In the genomic region with DNA sequence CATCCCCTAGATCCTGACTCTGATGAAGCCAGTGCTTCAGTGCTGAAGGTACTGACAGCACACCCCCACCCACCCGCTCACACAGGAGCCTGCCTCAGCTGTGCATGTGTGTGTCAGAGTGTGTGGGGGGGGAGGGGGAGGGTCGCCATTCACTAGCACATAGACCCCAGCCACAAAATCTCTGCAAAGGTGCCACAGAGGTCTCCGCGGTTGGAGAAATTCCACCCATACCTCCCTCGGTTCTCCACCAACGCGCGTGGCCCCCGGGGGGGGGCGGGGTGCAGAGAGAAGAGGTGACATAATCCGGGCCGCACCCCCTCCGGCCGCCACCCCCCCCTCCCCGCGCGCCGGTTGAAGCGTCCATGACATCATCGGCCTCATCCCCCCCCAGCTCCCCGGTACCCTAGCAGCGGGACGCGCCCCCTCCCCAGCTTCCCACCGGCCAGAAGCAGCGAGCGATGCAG, we compare ENCODE assay signal across 8 mouse cellular contexts. TPM values are rescaled to one million over a fixed set of nuclear protein-coding genes. Genes with fewer than 3 reads are reported as not detected.
A peak's percentile ranks its signal among the peaks of the same experiment; 100 is the strongest.
DNase-seq lines count a peak whose midpoint lies in the region; ATAC-seq and TF ChIP-seq lines count a peak whose summit lies in the region.

No protein-coding gene starts in this region.

- DNase-seq in cerebellum, adult 8-10 months, result no peak
- peak; percentile 16 for DNase-seq in lung, embryonic 14.5 days
- DNase-seq in lung, postnatal 10 days, result no peak
- DNase-seq in adipocyte (ENCODE audit: low spot score), result no peak
- no peak for DNase-seq in layer of hippocampus, adult 11-12 months (ENCODE audit: low spot score)

- peak overlapping the region; percentile 62 for H3K4me3 ChIP-seq in lung, embryonic 14.5 days (ENCODE audit: low read depth, low read length)
- peak overlapping the region; percentile 59 for H3K4me3 ChIP-seq in heart, embryonic 16.5 days (ENCODE audit: low read length)
- H3K4me3 ChIP-seq in macrophage (ENCODE audit: inconsistent target), result peak overlapping the region; percentile 13; the same call in 1 of the 2 replicates

- TF ChIP-seq CTCF in lung, embryonic 14.5 days (IDR thresholded peaks at IDR 0.05; ENCODE audit: low read depth), result no peak

- H3K9ac ChIP-seq in lung, embryonic 14.5 days, result peak overlapping the region; percentile 62
- H3K9ac ChIP-seq in heart, embryonic 16.5 days (ENCODE audit: low read length), result peak overlapping the region; percentile 69

- no peaks in the 10 kb centered on the region for H3K36me3 ChIP-seq in lung, embryonic 14.5 days (ENCODE audit: insufficient read depth)
- H3K36me3 ChIP-seq in heart, embryonic 16.5 days (ENCODE audit: control insufficient read depth, insufficient read depth), result no peaks in the 10 kb centered on the region
- H3K36me3 ChIP-seq in macrophage (ENCODE audit: inconsistent target), result no peaks in the 10 kb centered on the region

- 0 out of 2 replicates have a peak, but pooled peaks cover 3% of the 10 kb centered on the region for H3K4me1 ChIP-seq in lung, embryonic 14.5 days (ENCODE audit: insufficient read depth)
- peaks cover 5% of the 10 kb centered on the region; the same call in 1 of the 2 replicates for H3K4me1 ChIP-seq in heart, embryonic 16.5 days (ENCODE audit: control insufficient read depth, insufficient read depth, low read length)

- peak overlapping the region; percentile 98 for H3K4me2 ChIP-seq in lung, embryonic 14.5 days
- H3K4me2 ChIP-seq in heart, embryonic 16.5 days (ENCODE audit: low read depth, low read length), result peak overlapping the region; percentile 99

- H3K9me3 ChIP-seq in lung, embryonic 14.5 days (ENCODE audit: low read depth, low read length), result no peaks in the 10 kb centered on the region
- H3K9me3 ChIP-seq in heart, embryonic 16.5 days (replicated peaks; ENCODE audit: control insufficient read depth, low read length), result no peaks in the 10 kb centered on the region

- WGBS in lung, embryonic 14.5 days, result under 1% methylated on average over 27 of the region's 27 CpGs
- under 1% methylated on average over 20 of the region's 27 CpGs for WGBS in heart, embryonic 16.5 days
- 3% methylated on average over 11 of the region's 27 CpGs for WGBS in macrophage (ENCODE audit: missing documents)

- H3K27me3 ChIP-seq in lung, embryonic 14.5 days (ENCODE audit: insufficient read depth, low read length), result peaks cover 12% of the 10 kb centered on the region; the same call in 1 of the 2 replicates
- peaks cover 15% of the 10 kb centered on the region for H3K27me3 ChIP-seq in heart, embryonic 16.5 days (ENCODE audit: control insufficient read depth, insufficient read depth, low read length)

- peak; percentile 60 for ATAC-seq in cerebellum, adult (ENCODE audit: insufficient number of reproducible peaks, low FRiP score, low TSS enrichment)
- peak; percentile 64 for ATAC-seq in lung, embryonic 14.5 days (ENCODE audit: insufficient read depth)
- peak; percentile 30 for ATAC-seq in heart, embryonic 16.5 days (replicated peaks; ENCODE audit: extremely low read depth, insufficient read depth, low FRiP score)

- no peaks in the 10 kb centered on the region for H3K79me2 ChIP-seq in macrophage (ENCODE audit: inconsistent target)

- H3K27ac ChIP-seq in lung, embryonic 14.5 days (ENCODE audit: low read depth), result no peak overlapping the region
- H3K27ac ChIP-seq in heart, embryonic 16.5 days (ENCODE audit: low read length), result no peak overlapping the region
- H3K27ac ChIP-seq in macrophage, result no peak overlapping the region

RNA-seq across cellular contexts. Expression of a gene that starts 0.4 kb away (rescaled TPM):
- 1.0 TPM in 2 replicates for polyA plus RNA-seq in lung, embryonic 14.5 days (2014; fragmentation: Nextera tagmentation; extraction: Ambion mirVana)
- polyA plus RNA-seq in heart, embryonic 16.5 days (2015; fragmentation: Nextera tagmentation; extraction: Ambion mirVana), result 2.0 and 2.4 TPM in 2 replicates
- 1 to 10 TPM; 1.0 to 2.9 (median 1.8) TPM for total RNA-seq in macrophage (2018; cell fraction: chromatin; rRNA removed)
- 1 to 10 TPM in 11 of 26 experiments, under 1 TPM in 15; 0.51 to 1.8 (median 0.86) TPM for total RNA-seq in macrophage (2018; cell fraction: cytosol; rRNA removed)
- total RNA-seq in macrophage (2018; cell fraction: nucleus; rRNA removed), result 1 to 10 TPM in 25 of 26 experiments, under 1 TPM in 1; 0.83 to 2.9 (median 1.7) TPM
- polyA plus RNA-seq in macrophage (2018), result 1.2 to 1.6 TPM (median 1.4 TPM) in 3 replicates

RNA-seq across cellular contexts. Expression of a gene that starts 12.4 kb away (rescaled TPM):
- polyA plus RNA-seq in lung, embryonic 14.5 days (2014; fragmentation: Nextera tagmentation; extraction: Ambion mirVana), result 12.4 and 12.6 TPM in 2 replicates
- 6.5 and 8.2 TPM in 2 replicates for polyA plus RNA-seq in heart, embryonic 16.5 days (2015; fragmentation: Nextera tagmentation; extraction: Ambion mirVana)
- 10 to 100 TPM in 8 of 26 experiments, 1 to 10 TPM in 18; 2.0 to 13.7 (median 7.2) TPM for total RNA-seq in macrophage (2018; cell fraction: chromatin; rRNA removed)
- total RNA-seq in macrophage (2018; cell fraction: cytosol; rRNA removed), result 1 to 10 TPM; 1.3 to 6.2 (median 4.5) TPM
- total RNA-seq in macrophage (2018; cell fraction: nucleus; rRNA removed), result 10 to 100 TPM in 2 of 26 experiments, 1 to 10 TPM in 24; 1.6 to 10.7 (median 6.7) TPM
- 3.2 to 4.9 TPM (median 3.9 TPM) in 3 replicates for polyA plus RNA-seq in macrophage (2018)

RNA-seq across cellular contexts. Expression of a gene that starts 12.4 kb away (rescaled TPM):
- 18.3 and 18.6 TPM in 2 replicates for polyA plus RNA-seq in lung, embryonic 14.5 days (2014; fragmentation: Nextera tagmentation; extraction: Ambion mirVana)
- polyA plus RNA-seq in heart, embryonic 16.5 days (2015; fragmentation: Nextera tagmentation; extraction: Ambion mirVana), result 13.3 and 13.9 TPM in 2 replicates
- total RNA-seq in macrophage (2018; cell fraction: chromatin; rRNA removed), result 10 to 100 TPM in 14 of 26 experiments, 1 to 10 TPM in 12; 4.1 to 18.7 (median 10.5) TPM
- 1 to 10 TPM; 4.3 to 7.8 (median 5.8) TPM for total RNA-seq in macrophage (2018; cell fraction: cytosol; rRNA removed)
- total RNA-seq in macrophage (2018; cell fraction: nucleus; rRNA removed), result 10 to 100 TPM in 10 of 26 experiments, 1 to 10 TPM in 16; 4.0 to 19.2 (median 9.1) TPM
- 5.1 to 6.4 TPM (median 6.0 TPM) in 3 replicates for polyA plus RNA-seq in macrophage (2018)

RNA-seq across cellular contexts. Expression of a gene that starts 22.2 kb away (rescaled TPM):
- polyA plus RNA-seq in lung, embryonic 14.5 days (2014; fragmentation: Nextera tagmentation; extraction: Ambion mirVana), result 52.0 and 55.6 TPM in 2 replicates
- polyA plus RNA-seq in heart, embryonic 16.5 days (2015; fragmentation: Nextera tagmentation; extraction: Ambion mirVana), result 47.1 and 47.3 TPM in 2 replicates
- 10 to 100 TPM; 14.0 to 94.5 (median 55.2) TPM for total RNA-seq in macrophage (2018; cell fraction: chromatin; rRNA removed)
- total RNA-seq in macrophage (2018; cell fraction: cytosol; rRNA removed), result 100 to 1,000 TPM in 21 of 26 experiments, 10 to 100 TPM in 5; 86.1 to 141 (median 114) TPM
- 100 to 1,000 TPM in 4 of 26 experiments, 10 to 100 TPM in 22; 28.4 to 111 (median 78.0) TPM for total RNA-seq in macrophage (2018; cell fraction: nucleus; rRNA removed)
- polyA plus RNA-seq in macrophage (2018), result 102 to 199 TPM (median 109 TPM) in 3 replicates

RNA-seq across cellular contexts. Expression of a gene that starts 25.2 kb away (rescaled TPM):
- polyA plus RNA-seq in lung, embryonic 14.5 days (2014; fragmentation: Nextera tagmentation; extraction: Ambion mirVana), result 108 and 111 TPM in 2 replicates
- polyA plus RNA-seq in heart, embryonic 16.5 days (2015; fragmentation: Nextera tagmentation; extraction: Ambion mirVana), result 70.1 and 79.3 TPM in 2 replicates
- total RNA-seq in macrophage (2018; cell fraction: chromatin; rRNA removed), result 10 to 100 TPM in 22 of 26 experiments, 1 to 10 TPM in 4; 5.3 to 25.6 (median 16.0) TPM
- 10 to 100 TPM; 16.1 to 50.5 (median 32.5) TPM for total RNA-seq in macrophage (2018; cell fraction: cytosol; rRNA removed)
- total RNA-seq in macrophage (2018; cell fraction: nucleus; rRNA removed), result 10 to 100 TPM in 22 of 26 experiments, 1 to 10 TPM in 4; 6.9 to 31.3 (median 15.5) TPM
- polyA plus RNA-seq in macrophage (2018), result 15.9 to 46.2 TPM (median 32.9 TPM) in 3 replicates
